Mouse (Mus musculus) liver, embryonic 15.5 days (tissue): ENCODE measurements around the gene Zmym1. TPM values are rescaled to one million over a fixed set of nuclear protein-coding genes. Genes with fewer than 3 reads are reported as not detected.

Experiments used
- ATAC-seq: fragments of 200-750 bp; cut with Nextera tagmentation; 2 replicates; pipeline ENCODE4 v1.8.0; 2017; ENCODE audit warnings: moderate number of reproducible peaks, mild to moderate bottlenecking, moderate library complexity; ENCODE audit not compliant: insufficient read depth
- H3K27ac ChIP-seq: fragments of 300-500 bp; sonication (generic); replicated peaks from 2 replicates; pipeline ENCODE4 v1.5.1; 2015; ENCODE audit warnings: mild to moderate bottlenecking, inconsistent platforms
- H3K27me3 ChIP-seq: fragments of 300-500 bp; sonication (generic); 2 replicates; pipeline ENCODE4 v1.6.1; 2015; ENCODE audit warnings: mild to moderate bottlenecking, inconsistent platforms
- H3K36me3 ChIP-seq: fragments of 300-500 bp; sonication (generic); replicated peaks from 2 replicates; pipeline ENCODE4 v1.6.1; 2015; ENCODE audit warnings: moderate library complexity, mild to moderate bottlenecking, inconsistent platforms
- H3K4me1 ChIP-seq: fragments of 300-500 bp; sonication (generic); replicated peaks from 2 replicates; pipeline ENCODE4 v1.6.1; 2015; ENCODE audit warnings: inconsistent platforms
- H3K4me2 ChIP-seq: fragments of 300-500 bp; sonication (generic); 2 replicates; pipeline ENCODE4 v1.6.1; 2015; ENCODE audit warnings: moderate library complexity, mild to moderate bottlenecking, inconsistent platforms
- H3K4me3 ChIP-seq: fragments of 300-500 bp; sonication (generic); replicated peaks from 2 replicates; pipeline ENCODE4 v1.5.1; 2015; ENCODE audit warnings: mild to moderate bottlenecking, inconsistent platforms
- H3K9ac ChIP-seq: fragments of 300-500 bp; sonication (generic); 2 replicates; pipeline ENCODE4 v1.6.1; 2015; ENCODE audit warnings: moderate library complexity, mild to moderate bottlenecking, inconsistent platforms
- H3K9me3 ChIP-seq: fragments of 300-500 bp; sonication (generic); replicated peaks from 2 replicates; pipeline ENCODE4 v1.6.1; 2016; ENCODE audit warnings: inconsistent platforms
- WGBS: fragments of 180-500 bp; shearing (Covaris S2); methylation state at CpG from one replicate; pipeline ENCODE4 v1.1.7; 2015; ENCODE audit warnings: mixed read lengths; ENCODE audit not compliant: insufficient replicate concordance; 5-methylcytosine and 5-hydroxymethylcytosine counted together
- polyA plus RNA-seq: library from polyadenylated mRNA; unstranded; fragments of >200 nt; fragmentation: Nextera tagmentation; extraction: Ambion mirVana; gene quantifications from 2 replicates; pipeline ENCODE4 v1.2.1, GENCODE M21; 2015

Gene Zmym1
- polyA plus RNA-seq, 1 experiment from 2014 or later, result 7.9 TPM

DNA sequence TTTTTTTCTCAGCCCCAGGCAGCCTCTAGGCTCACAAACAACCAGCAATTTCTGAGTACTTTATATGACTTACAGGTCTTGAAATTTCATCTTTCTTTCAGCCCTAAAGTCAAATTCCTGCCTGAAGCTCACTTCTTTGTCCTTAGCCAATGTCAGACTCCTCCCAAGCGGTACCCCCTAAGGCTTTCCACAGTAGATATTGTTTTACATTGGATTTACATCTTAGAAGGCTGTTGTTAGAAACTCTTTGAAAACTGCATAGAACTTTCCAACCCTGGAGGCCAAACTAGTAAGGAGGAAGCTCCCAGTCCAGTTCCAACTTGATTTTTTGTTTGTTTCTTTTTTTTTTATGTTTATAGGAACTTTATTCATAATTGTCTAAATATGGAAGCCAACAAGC is 3.1 kb upstream of the Zmym1 start:
- no peak overlapping the region for H3K27ac ChIP-seq
- H3K27me3 ChIP-seq, result no peaks in the 10 kb centered on the region
- 45% methylated on average over 1 of the region's 1 CpGs for WGBS
- no peaks in the 10 kb centered on the region for H3K9me3 ChIP-seq
- no peak for ATAC-seq
- peaks cover 17% of the 10 kb centered on the region for H3K4me1 ChIP-seq
- no peak overlapping the region for H3K9ac ChIP-seq
- no peak overlapping the region for H3K4me3 ChIP-seq
- H3K4me2 ChIP-seq, result no peak overlapping the region
- H3K36me3 ChIP-seq, result 0 out of 2 replicates have a peak, but pooled peaks cover 4% of the 10 kb centered on the region

DNA sequence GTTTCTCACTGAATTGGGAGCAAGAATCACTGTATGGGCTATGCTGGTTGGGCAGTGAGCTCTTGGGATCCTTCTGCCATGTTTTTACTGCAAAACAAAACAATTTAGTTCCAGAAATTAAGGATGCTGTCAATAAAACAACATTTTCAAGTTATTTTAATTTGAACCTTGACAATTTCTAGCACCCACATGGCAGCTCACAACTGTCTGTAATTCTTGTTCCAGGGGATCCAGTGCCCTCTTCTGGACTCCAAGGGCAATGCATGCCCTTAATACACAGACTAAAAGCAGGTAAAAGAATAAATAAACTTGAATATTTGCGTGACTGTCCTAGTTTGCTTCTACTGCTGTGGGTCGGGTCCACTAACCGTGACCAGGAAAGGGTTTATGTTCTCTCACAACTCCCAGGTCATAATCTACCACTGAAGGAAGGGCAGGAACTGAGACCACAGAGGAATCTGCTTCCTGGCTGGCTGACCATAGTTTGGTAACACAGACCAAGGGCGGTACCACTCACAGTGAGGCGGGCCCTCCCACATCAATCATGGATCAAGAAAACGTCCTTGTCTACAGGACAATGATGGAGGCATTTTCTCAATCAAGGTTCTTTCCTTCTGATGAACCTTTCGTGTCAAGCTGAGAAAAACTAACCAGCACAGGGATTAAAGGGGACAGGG is 6.3 kb downstream of the Zmym1 start:
- Histone ChIP-seq H3K36me3 (peaks cover 66% of the 10 kb centered on the region), H3K4me3 (no peak overlapping the region), H3K4me1 (0 out of 2 replicates have a peak, but pooled peaks cover 3% of the 10 kb centered on the region), H3K9ac (no peak overlapping the region), H3K4me2 (no peak overlapping the region), H3K9me3 (no peaks in the 10 kb centered on the region), H3K27me3 (no peaks in the 10 kb centered on the region), H3K27ac (no peak overlapping the region)
- no peak for ATAC-seq
- 55% methylated on average over 7 of the region's 7 CpGs for WGBS

DNA sequence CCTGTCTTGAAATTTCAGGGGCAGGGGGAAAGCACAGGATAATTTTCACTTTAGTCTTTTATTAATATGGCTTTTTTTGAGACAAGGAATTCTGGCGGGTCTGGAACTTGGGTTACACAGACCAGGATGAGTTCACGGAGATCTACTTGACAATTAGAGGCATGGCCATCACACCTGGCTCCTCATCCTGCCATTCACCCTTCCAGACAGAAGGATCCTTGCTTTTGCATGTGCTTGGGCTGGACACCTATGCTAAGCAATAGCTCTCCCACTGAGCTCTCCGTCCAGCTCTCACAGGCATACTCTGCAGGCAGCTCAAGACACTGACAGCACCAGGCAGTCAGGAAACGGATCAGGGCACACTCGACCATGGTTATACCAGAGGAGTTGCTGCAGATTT is 7.9 kb downstream of the Zmym1 start:
- no peak overlapping the region for H3K9ac ChIP-seq
- H3K4me3 ChIP-seq, result no peak overlapping the region
- H3K36me3 ChIP-seq, result peaks cover 68% of the 10 kb centered on the region
- WGBS, result 77% methylated on average over 5 of the region's 5 CpGs
- no peak for ATAC-seq
- no peak overlapping the region for H3K27ac ChIP-seq
- H3K4me1 ChIP-seq, result no peaks in the 10 kb centered on the region
- no peaks in the 10 kb centered on the region for H3K9me3 ChIP-seq
- H3K27me3 ChIP-seq, result no peaks in the 10 kb centered on the region
- H3K4me2 ChIP-seq, result no peak overlapping the region

DNA sequence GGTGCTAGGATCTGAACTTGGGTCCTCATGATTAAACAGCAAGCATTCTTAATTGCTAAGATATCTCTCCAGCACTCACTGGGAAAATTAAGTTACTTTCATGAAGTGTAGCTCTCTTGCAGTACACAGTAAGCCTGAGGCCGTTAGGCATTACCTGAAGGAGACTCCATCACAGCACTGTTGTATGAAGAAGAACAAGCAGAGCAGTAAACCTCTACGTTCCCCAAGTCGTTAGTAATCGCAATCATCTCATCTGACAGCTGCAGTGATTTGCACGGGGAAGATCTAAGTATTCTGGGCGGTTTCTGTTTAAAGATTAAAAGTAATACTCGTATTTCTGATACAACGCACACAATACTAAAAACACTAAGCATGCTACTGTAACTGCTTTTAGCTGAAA is 9.8 kb downstream of the Zmym1 start:
- no peak overlapping the region for H3K4me2 ChIP-seq
- H3K4me1 ChIP-seq, result no peaks in the 10 kb centered on the region
- peaks cover 70% of the 10 kb centered on the region for H3K36me3 ChIP-seq
- no peak overlapping the region for H3K9ac ChIP-seq
- WGBS, result 76% methylated on average over 8 of the region's 8 CpGs
- H3K27me3 ChIP-seq, result no peaks in the 10 kb centered on the region
- no peak for ATAC-seq
- no peak overlapping the region for H3K4me3 ChIP-seq
- H3K9me3 ChIP-seq, result no peaks in the 10 kb centered on the region
- no peak overlapping the region for H3K27ac ChIP-seq

DNA sequence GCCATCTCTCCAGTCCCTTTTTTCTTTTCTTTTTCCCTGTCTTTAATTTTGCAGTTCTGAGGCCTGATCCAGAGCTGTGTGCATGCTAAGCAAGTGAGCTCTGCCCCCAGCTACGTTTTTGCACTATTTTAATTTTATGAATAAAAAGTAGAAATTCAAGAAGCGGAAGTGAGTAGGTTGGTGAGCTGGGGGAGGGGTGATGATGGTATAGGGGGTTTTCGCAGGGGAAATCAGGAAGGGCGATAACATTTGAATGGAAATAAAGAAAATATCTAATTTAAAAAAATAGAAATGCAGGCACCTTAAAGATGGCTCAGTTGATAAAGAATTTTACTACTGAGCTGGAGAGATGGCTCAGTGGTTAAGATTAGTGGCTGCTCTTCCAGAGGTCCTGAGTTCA is 17.4 kb downstream of the Zmym1 start:
- no peaks in the 10 kb centered on the region for H3K4me1 ChIP-seq
- H3K9me3 ChIP-seq, result no peaks in the 10 kb centered on the region
- no peak for ATAC-seq
- no peak overlapping the region for H3K4me2 ChIP-seq
- no peaks in the 10 kb centered on the region for H3K27me3 ChIP-seq
- no peak overlapping the region for H3K4me3 ChIP-seq
- H3K27ac ChIP-seq, result no peak overlapping the region
- H3K36me3 ChIP-seq, result peaks cover 88% of the 10 kb centered on the region
- 67% methylated on average over 4 of the region's 4 CpGs for WGBS
- no peak overlapping the region for H3K9ac ChIP-seq

DNA sequence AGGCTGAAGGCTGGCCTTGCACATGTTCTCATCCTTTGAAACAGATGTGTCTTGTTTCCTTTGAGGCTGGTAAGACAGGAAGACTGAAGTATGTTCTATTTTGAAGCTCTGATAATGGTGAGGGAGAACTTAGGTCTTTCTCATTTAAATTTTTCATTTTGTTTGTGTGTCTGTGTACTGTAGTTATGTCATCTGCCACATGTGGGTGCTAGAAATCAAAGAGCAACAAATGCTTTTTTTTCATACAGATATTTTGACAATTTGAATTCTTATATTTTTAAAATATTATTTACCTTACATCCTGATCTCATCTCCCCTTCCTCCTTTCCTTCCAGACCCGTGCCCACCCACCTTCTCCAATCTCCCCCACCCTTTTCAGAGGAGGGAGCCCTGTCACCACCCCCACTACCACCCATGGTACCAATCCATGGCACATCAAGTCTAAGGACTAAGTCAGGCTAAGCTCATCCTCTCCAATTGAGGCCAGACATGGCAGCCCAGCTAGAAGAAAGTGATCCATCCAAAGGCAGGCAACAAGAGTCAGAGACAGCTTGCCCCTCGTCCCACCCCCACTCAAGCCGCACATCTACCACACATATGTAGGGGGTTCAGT is 21.0 kb downstream of the Zmym1 start:
- ATAC-seq, result no peak
- Histone ChIP-seq H3K36me3 (peaks cover 93% of the 10 kb centered on the region), H3K4me1 (no peaks in the 10 kb centered on the region), H3K27me3 (no peaks in the 10 kb centered on the region), H3K27ac (no peak overlapping the region), H3K9me3 (no peaks in the 10 kb centered on the region), H3K4me3 (no peak overlapping the region), H3K4me2 (no peak overlapping the region), H3K9ac (no peak overlapping the region)
- 75% methylated on average over 3 of the region's 3 CpGs for WGBS

DNA sequence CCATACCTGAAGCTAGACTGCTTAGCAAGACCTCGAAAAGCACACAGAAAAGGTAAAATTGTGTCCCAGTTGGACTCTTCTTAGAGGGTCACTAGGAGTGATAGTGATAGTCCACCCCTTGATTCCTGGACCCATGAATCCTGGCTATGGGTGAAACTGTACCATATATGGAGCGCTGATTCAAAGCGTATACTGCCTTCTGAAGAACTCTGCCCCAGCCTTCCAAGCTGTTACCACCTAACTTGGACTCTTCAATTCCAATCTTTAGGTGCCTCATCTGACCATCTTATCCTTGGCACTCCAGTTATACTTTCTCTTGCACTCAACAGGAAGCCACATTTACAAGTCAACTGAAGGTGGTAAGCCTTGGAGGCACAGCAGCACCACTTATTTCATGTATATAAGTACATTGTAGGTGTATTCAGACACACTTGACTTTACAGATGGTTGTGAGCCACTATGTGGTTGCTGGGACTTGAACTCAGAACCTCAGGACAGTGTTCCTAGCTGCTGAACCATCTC is 22.1 kb downstream of the Zmym1 start:
- WGBS, result 83% methylated on average over 3 of the region's 3 CpGs
- H3K4me1 ChIP-seq, result no peaks in the 10 kb centered on the region
- no peak overlapping the region for H3K27ac ChIP-seq
- peaks cover 93% of the 10 kb centered on the region for H3K36me3 ChIP-seq
- no peak overlapping the region for H3K4me2 ChIP-seq
- peak; percentile 10; the same call in 1 of the 2 replicates for ATAC-seq
- H3K9me3 ChIP-seq, result no peaks in the 10 kb centered on the region
- H3K4me3 ChIP-seq, result no peak overlapping the region
- no peak overlapping the region for H3K9ac ChIP-seq
- no peaks in the 10 kb centered on the region for H3K27me3 ChIP-seq

DNA sequence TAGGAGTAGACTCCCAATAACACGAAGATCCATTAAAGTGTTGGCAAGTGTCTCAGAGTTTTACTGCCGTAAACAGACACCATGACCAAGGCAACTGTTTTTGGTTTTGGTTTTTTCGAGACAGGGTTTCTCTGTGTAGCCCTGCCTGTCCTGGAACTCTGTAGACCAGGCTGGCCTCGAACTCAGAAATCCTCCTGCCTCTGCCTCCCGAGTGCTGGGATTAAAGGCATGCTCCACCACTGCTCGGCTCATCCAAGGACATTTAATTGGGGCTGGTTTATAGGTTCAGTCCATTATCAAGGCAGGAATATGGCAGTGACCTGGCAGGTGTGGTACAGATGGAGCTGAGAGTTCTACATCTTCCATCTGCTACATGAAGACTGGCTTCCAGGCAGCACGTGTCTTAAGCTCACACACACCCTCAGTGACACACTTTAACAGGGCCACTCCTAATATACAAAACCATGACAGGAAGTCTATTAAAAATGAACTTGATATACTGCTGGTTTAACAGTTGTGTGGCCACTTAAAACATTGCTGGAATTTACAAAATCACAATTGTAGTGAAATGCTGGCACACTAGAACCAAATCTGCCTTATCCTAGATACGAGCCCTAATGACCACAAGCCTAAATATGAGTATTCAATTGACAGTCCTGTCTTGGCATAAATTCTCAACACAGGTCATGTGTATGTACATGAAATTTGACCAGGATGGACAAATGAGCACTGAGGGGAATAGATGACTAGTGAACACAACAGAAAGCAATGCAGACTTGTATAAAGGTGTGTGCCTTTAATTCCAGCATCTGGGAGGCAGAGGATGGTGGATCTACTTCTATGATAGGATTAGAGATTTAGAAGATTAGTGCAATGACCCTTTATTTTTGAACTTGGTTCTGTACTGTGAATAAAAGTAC is 22.8 kb downstream of the Zmym1 start:
- Histone ChIP-seq H3K27ac (no peak overlapping the region), H3K9ac (no peak overlapping the region), H3K4me2 (no peak overlapping the region), H3K9me3 (no peaks in the 10 kb centered on the region), H3K4me1 (no peaks in the 10 kb centered on the region), H3K4me3 (no peak overlapping the region), H3K36me3 (peaks cover 94% of the 10 kb centered on the region), H3K27me3 (no peaks in the 10 kb centered on the region)
- WGBS, result 74% methylated on average over 8 of the region's 8 CpGs
- ATAC-seq, result peak; percentile 17; the same call in 1 of the 2 replicates

DNA sequence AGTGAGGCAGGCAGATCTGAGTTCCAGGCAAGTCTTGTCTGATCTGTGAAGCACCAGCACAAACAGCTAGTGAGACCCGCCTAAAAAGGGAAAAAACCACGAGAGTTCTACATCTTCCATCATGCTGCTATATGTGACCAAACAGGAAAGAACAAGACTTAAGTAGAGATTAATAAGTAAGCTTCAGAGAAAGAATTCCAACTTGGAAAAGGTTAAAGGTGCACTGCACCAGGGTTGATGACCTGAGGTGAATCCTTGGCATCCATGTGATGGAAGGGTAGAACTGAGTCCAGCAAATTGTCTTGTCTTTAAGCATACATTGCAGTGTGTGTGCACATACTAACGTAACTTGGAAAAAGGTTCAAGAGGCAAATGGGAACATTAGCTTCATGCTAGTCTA is 23.8 kb downstream of the Zmym1 start:
- WGBS, result 70% methylated on average over 3 of the region's 3 CpGs
- no peak for ATAC-seq
- H3K4me2 ChIP-seq, result no peak overlapping the region
- peaks cover 95% of the 10 kb centered on the region for H3K36me3 ChIP-seq
- no peak overlapping the region for H3K9ac ChIP-seq
- no peaks in the 10 kb centered on the region for H3K27me3 ChIP-seq
- H3K4me3 ChIP-seq, result no peak overlapping the region
- H3K9me3 ChIP-seq, result no peaks in the 10 kb centered on the region
- no peaks in the 10 kb centered on the region for H3K4me1 ChIP-seq
- no peak overlapping the region for H3K27ac ChIP-seq

DNA sequence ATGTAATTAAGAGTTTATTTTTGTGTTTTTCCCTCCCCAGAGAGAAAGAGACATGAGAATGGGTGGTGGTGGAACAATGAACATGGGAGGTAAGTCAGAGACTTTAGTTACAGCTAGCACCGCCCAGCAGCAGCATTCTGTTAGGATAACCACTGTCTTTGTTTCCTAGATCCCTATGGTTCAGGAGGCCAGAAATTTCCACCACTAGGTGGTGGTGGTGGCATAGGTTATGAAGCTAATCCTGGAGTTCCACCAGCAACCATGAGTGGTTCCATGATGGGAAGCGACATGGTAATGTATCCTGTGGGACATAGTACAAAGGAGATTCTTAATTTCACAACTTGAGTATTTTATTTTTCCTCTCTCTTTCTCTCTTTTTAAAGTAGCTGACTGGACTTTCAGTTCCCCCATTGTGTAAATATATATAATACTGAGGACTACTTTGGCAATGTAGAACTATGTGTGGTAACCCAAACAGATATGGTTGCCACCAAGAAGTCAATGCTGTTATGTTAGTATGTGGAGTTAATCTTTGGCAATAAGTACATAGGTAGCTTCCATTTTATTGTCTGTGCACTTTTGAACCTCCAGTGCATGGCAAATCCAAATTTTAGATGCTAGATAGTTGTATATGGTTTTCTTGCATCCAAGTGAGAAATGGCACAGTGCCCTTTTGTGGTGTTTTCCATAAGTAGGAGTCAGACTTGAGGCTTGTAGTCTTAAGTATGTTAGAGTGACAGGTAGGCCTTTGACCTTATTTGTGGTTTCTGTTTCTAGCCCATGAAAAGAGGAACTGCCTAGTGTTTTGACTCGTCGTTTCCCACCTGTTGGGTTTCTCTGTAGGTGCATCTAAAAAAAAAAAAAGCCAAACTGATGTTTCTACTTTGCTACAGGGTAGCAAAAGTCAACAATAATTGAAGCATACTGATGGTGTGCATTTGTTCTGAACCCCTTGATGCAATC is 33.4 kb downstream of the Zmym1 start:
- WGBS, result 56% methylated on average over 4 of the region's 4 CpGs
- peaks cover 30% of the 10 kb centered on the region for H3K4me1 ChIP-seq
- H3K9ac ChIP-seq, result no peak overlapping the region
- H3K4me2 ChIP-seq, result no peak overlapping the region
- no peaks in the 10 kb centered on the region for H3K9me3 ChIP-seq
- no peaks in the 10 kb centered on the region for H3K27me3 ChIP-seq
- H3K36me3 ChIP-seq, result peaks cover 95% of the 10 kb centered on the region
- no peak overlapping the region for H3K27ac ChIP-seq
- H3K4me3 ChIP-seq, result no peak overlapping the region
- no peak for ATAC-seq
